Mouse (Mus musculus) CH12F3 (cell line): ENCODE data around the gene Defb28.

ENCODE experiments used
- in situ Hi-C: fragments of 300-500 bp; cut with MboI; formaldehyde crosslinking; loops from 2 replicates; pipeline ENCODE4 v1.14.3; 2020; ENCODE audit warnings: low sequenced_read_pairs

Gene Defb28

DNA sequence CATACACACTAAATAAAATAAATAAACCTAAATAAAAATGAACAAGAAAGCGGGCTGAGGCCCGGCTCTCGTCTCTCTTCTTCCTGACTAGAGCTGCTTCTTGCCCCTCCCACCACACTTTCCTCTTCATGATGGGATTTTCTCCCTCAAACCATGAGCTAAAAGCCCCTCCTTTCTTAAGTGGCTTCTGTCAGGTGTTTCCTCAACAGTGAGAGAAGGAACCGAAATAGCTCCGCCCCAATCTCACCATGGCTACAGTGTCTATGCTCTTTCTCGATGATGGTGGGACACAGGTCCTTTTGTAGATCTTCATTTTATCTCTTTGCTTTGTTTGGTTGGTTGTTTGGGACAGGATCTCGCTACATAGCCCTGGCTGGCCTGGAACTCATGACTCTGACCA is 38.6 kb downstream of the Defb28 start:
- in situ Hi-C loops = no loop called here

DNA sequence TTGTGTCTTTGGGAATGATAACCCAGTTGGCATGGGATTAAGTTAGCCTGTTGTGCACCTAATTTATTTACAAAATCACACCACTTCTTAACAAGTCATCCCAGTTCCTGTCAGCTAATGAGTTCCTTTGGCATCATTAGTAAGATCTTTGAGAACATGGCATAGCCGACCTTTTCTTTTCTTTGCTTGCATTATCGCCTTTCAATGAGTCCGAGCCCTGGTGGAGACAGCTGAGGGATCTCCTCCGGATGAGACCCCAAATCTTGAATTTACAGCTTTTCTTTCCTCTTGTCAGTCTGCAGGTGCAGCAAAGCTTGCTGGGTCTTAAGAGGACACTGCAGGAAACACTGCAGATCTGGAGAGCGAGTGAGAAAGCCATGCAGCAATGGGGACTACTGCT is 51.0 kb downstream of the Defb28 start, which contains the start of gene Gm17416:
TSS of gene Gm17416 (plus strand) at position 301 of the 400 bp plus-strand sequence.
- in situ Hi-C loops = no loop called here

DNA sequence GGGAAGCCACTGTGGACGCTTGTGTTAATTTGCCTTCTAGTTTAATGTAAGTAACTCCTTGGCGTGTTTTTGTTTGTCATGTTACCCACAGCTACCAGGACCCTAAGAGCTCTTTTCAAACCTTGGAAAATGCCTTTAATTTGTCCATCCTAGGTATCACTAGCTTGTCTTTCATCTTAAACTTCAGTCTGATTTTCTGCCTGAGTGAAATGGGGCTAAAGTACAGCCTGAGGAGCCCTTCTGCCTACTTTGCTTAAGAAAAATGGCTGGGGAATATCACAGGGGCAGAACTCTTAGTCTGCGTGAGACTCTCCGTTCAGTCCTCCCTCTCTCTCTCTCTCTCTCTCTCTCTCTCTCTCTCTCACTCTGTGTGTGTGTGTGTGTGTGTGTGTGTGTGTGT is 51.8 kb downstream of the Defb28 start:
- in situ Hi-C loops = no loop called here

DNA sequence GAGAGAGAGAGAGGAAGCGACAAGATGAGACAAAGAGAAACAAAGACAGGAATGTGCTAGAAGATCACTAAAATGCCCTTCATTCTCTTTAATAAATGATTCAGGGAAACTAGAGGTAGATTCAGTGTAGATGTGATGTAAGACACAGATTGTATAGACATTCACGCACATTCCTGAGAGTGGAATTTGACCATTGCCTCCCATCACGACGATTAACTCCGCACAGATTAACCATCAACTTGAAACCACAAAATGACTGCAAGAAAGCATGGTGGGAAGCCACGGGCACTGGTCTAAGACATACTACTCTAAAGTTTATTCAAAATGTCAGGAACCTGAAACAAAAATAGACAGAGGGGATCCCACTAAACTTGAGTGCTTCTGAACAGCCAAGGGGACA is 52.3 kb downstream of the Defb28 start:
- in situ Hi-C loops = no loop called here
